Mouse (Mus musculus): ENCODE results near the gene Tdo2. TPM values are rescaled to one million over a fixed set of nuclear protein-coding genes. Genes with fewer than 3 reads are reported as not detected.

Tdo2 gene
- polyA plus RNA-seq (2016; fragmentation: Nextera tagmentation; extraction: Ambion mirVana), result not detected in 2 replicates

GRCm38 (mm10) chr3:81976102-81976501 is at the start of gene Tdo2:
Gene Tdo2 (minus strand): TSS chr3:81976202.
- Histone ChIP-seq H3K9ac (replicated peaks) (no peak within 1 kb of the TSS), H3K4me3 (no peak within 1 kb of the TSS), H3K36me3 (no peaks in the 10 kb centered on the region), H3K27me3 (no peaks in the 10 kb centered on the region), H3K4me1 (no peaks in the 10 kb centered on the region), H3K9me3 (no peaks in the 10 kb centered on the region), H3K4me2 (replicated peaks) (no peak within 1 kb of the TSS), H3K27ac (replicated peaks) (no peak within 1 kb of the TSS)
- no peak for ATAC-seq (ENCODE audit: low FRiP score, low read depth)

- Histone ChIP-seq H3K4me2 (replicated peaks) (no peak overlapping the region), H3K27me3 (no peaks in the 10 kb centered on the region), H3K4me1 (no peaks in the 10 kb centered on the region), H3K4me3 (no peak overlapping the region), H3K9ac (replicated peaks) (no peak overlapping the region), H3K36me3 (no peaks in the 10 kb centered on the region), H3K27ac (replicated peaks) (no peak overlapping the region), H3K9me3 (no peaks in the 10 kb centered on the region)
- ATAC-seq (ENCODE audit: low FRiP score, low read depth), result no peak
- WGBS, result 84% methylated on average over 3 of the region's 3 CpGs
Measured at GRCm38 (mm10) chr3:82023065-82023464, 47.1 kb upstream of the Tdo2 start.

- Histone ChIP-seq H3K4me1 (no peaks in the 10 kb centered on the region), H3K27ac (replicated peaks) (no peak overlapping the region), H3K4me2 (replicated peaks) (no peak overlapping the region), H3K4me3 (no peak overlapping the region), H3K27me3 (no peaks in the 10 kb centered on the region), H3K9me3 (no peaks in the 10 kb centered on the region), H3K9ac (replicated peaks) (no peak overlapping the region), H3K36me3 (no peaks in the 10 kb centered on the region)
- ATAC-seq (ENCODE audit: low FRiP score, low read depth), result no peak
- 95% methylated on average over 8 of the region's 8 CpGs for WGBS
Measured at GRCm38 (mm10) chr3:82022421-82022920, 46.5 kb upstream of the Tdo2 start.

GRCm38 (mm10) chr3:82014148-82014703 is 38.2 kb upstream of the Tdo2 start:
- H3K9ac ChIP-seq (replicated peaks), result no peak overlapping the region
- ATAC-seq (ENCODE audit: low FRiP score, low read depth), result no peak
- no peaks in the 10 kb centered on the region for H3K27me3 ChIP-seq
- no peak overlapping the region for H3K27ac ChIP-seq (replicated peaks)
- no peaks in the 10 kb centered on the region for H3K9me3 ChIP-seq
- WGBS, result 59% methylated on average over 7 of the region's 7 CpGs
- H3K4me3 ChIP-seq, result no peak overlapping the region
- H3K36me3 ChIP-seq, result no peaks in the 10 kb centered on the region
- H3K4me2 ChIP-seq (replicated peaks), result no peak overlapping the region
- no peaks in the 10 kb centered on the region for H3K4me1 ChIP-seq

GRCm38 (mm10) chr3:82007002-82007401 is 31.0 kb upstream of the Tdo2 start:
- WGBS, result 94% methylated on average over 1 of the region's 1 CpGs
- H3K9me3 ChIP-seq, result no peaks in the 10 kb centered on the region
- H3K27me3 ChIP-seq, result no peaks in the 10 kb centered on the region
- no peak for ATAC-seq (ENCODE audit: low FRiP score, low read depth)
- no peak overlapping the region for H3K27ac ChIP-seq (replicated peaks)
- H3K36me3 ChIP-seq, result no peaks in the 10 kb centered on the region
- no peak overlapping the region for H3K4me2 ChIP-seq (replicated peaks)
- H3K9ac ChIP-seq (replicated peaks), result no peak overlapping the region
- H3K4me1 ChIP-seq, result no peaks in the 10 kb centered on the region
- no peak overlapping the region for H3K4me3 ChIP-seq

GRCm38 (mm10) chr3:81995988-81996387 is 20.0 kb upstream of the Tdo2 start:
- no peaks in the 10 kb centered on the region for H3K4me1 ChIP-seq
- ATAC-seq (ENCODE audit: low FRiP score, low read depth), result peak; percentile 75; the same call in 1 of the 2 replicates
- no peak overlapping the region for H3K27ac ChIP-seq (replicated peaks)
- H3K4me2 ChIP-seq (replicated peaks), result no peak overlapping the region
- no peaks in the 10 kb centered on the region for H3K27me3 ChIP-seq
- no peaks in the 10 kb centered on the region for H3K9me3 ChIP-seq
- WGBS, result 2% methylated on average over 1 of the region's 1 CpGs
- H3K9ac ChIP-seq (replicated peaks), result no peak overlapping the region
- no peaks in the 10 kb centered on the region for H3K36me3 ChIP-seq
- H3K4me3 ChIP-seq, result no peak overlapping the region

- Histone ChIP-seq H3K4me3 (no peak overlapping the region), H3K27me3 (no peaks in the 10 kb centered on the region), H3K9ac (replicated peaks) (no peak overlapping the region), H3K4me1 (no peaks in the 10 kb centered on the region), H3K4me2 (replicated peaks) (no peak overlapping the region), H3K27ac (replicated peaks) (no peak overlapping the region), H3K9me3 (no peaks in the 10 kb centered on the region), H3K36me3 (no peaks in the 10 kb centered on the region)
- no peak for ATAC-seq (ENCODE audit: low FRiP score, low read depth)
- 43% methylated on average over 4 of the region's 4 CpGs for WGBS
Measured at GRCm38 (mm10) chr3:81995371-81995770, 19.4 kb upstream of the Tdo2 start.

GRCm38 (mm10) chr3:81990531-81990930 is 14.5 kb upstream of the Tdo2 start:
- Histone ChIP-seq H3K27me3 (no peaks in the 10 kb centered on the region), H3K4me3 (no peak overlapping the region), H3K4me1 (no peaks in the 10 kb centered on the region), H3K9me3 (no peaks in the 10 kb centered on the region), H3K27ac (replicated peaks) (no peak overlapping the region), H3K4me2 (replicated peaks) (no peak overlapping the region), H3K36me3 (no peaks in the 10 kb centered on the region), H3K9ac (replicated peaks) (no peak overlapping the region)
- ATAC-seq (ENCODE audit: low FRiP score, low read depth), result no peak
- WGBS, result 72% methylated on average over 3 of the region's 3 CpGs

- WGBS, result 38% methylated on average over 2 of the region's 2 CpGs
- no peak overlapping the region for H3K4me2 ChIP-seq (replicated peaks)
Measured at GRCm38 (mm10) chr3:81989692-81990141, 13.7 kb upstream of the Tdo2 start.

GRCm38 (mm10) chr3:81987628-81988027 is 11.6 kb upstream of the Tdo2 start:
- no peak for ATAC-seq (ENCODE audit: low FRiP score, low read depth)
- WGBS, result 93% methylated on average over 3 of the region's 3 CpGs
- Histone ChIP-seq H3K27me3 (no peaks in the 10 kb centered on the region), H3K27ac (replicated peaks) (no peak overlapping the region), H3K4me1 (no peaks in the 10 kb centered on the region), H3K36me3 (no peaks in the 10 kb centered on the region), H3K9me3 (no peaks in the 10 kb centered on the region), H3K4me3 (no peak overlapping the region), H3K4me2 (replicated peaks) (no peak overlapping the region), H3K9ac (replicated peaks) (no peak overlapping the region)

More at GRCm38 (mm10) chr3:81989692-81990141, 13.7 kb upstream of the Tdo2 start:
- no peaks in the 10 kb centered on the region for H3K4me1 ChIP-seq
- H3K36me3 ChIP-seq, result no peaks in the 10 kb centered on the region
- H3K4me3 ChIP-seq, result no peak overlapping the region
- no peak overlapping the region for H3K27ac ChIP-seq (replicated peaks)
- H3K9ac ChIP-seq (replicated peaks), result no peak overlapping the region
- ATAC-seq (ENCODE audit: low FRiP score, low read depth), result no peak
- no peaks in the 10 kb centered on the region for H3K27me3 ChIP-seq
- H3K9me3 ChIP-seq, result no peaks in the 10 kb centered on the region

GRCm38 (mm10) chr3:81986103-81986502 is 10.1 kb upstream of the Tdo2 start:
- H3K9ac ChIP-seq (replicated peaks), result no peak overlapping the region
- no peaks in the 10 kb centered on the region for H3K36me3 ChIP-seq
- H3K4me1 ChIP-seq, result no peaks in the 10 kb centered on the region
- 94% methylated on average over 2 of the region's 2 CpGs for WGBS
- no peak overlapping the region for H3K4me2 ChIP-seq (replicated peaks)
- no peak for ATAC-seq (ENCODE audit: low FRiP score, low read depth)
- no peak overlapping the region for H3K27ac ChIP-seq (replicated peaks)
- no peaks in the 10 kb centered on the region for H3K9me3 ChIP-seq
- H3K4me3 ChIP-seq, result no peak overlapping the region
- no peaks in the 10 kb centered on the region for H3K27me3 ChIP-seq

- Histone ChIP-seq H3K27ac (replicated peaks) (no peak overlapping the region), H3K4me3 (no peak overlapping the region), H3K4me2 (replicated peaks) (no peak overlapping the region), H3K9me3 (no peaks in the 10 kb centered on the region), H3K36me3 (no peaks in the 10 kb centered on the region), H3K9ac (replicated peaks) (no peak overlapping the region), H3K4me1 (no peaks in the 10 kb centered on the region), H3K27me3 (no peaks in the 10 kb centered on the region)
- ATAC-seq (ENCODE audit: low FRiP score, low read depth), result no peak
- 54% methylated on average over 1 of the region's 1 CpGs for WGBS
Measured at GRCm38 (mm10) chr3:81985100-81985499, 9.1 kb upstream of the Tdo2 start.
